Mouse (Mus musculus): ENCODE measurements at regions not wholly inside any gene's neighbourhood (a gene's known extent, or its start where the extent isn't known, plus 50 kb on each side); places are given as distances from the start of the nearest gene placed in this dataset.

DNA sequence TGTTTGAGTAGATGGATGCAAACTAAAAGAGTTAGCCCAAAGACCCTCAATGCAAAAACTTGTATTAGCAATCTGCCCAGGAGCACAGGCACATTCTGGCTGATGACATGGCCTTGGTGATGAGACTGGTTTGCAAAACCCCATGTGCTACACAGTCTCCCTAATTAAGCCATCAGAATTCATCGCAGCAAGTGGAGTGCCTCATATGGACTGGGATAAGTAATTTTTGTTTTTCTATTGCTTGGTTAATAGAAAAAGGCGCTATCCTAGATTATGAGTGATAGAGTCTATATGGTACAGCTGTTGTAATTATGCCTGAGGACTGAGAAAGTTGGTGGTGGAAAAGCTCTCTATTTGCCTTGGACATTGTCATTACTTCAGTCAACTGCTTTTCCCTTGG lies 155.2 kb upstream of the Robo1 start:
- ATAC-seq: no peak
- no peaks in the 10 kb centered on the region for H3K4me1 ChIP-seq (ENCODE audit: control insufficient read depth, insufficient read depth, low read length)
- no peak for DNase-seq (ENCODE audit: low spot score)
- H3K9me3 ChIP-seq (replicated peaks; ENCODE audit: control insufficient read depth, low read length): no peaks in the 10 kb centered on the region
- 84% methylated on average over 2 of the region's 2 CpGs for WGBS
- no peak overlapping the region for H3K9ac ChIP-seq (ENCODE audit: low read length)
- no peak overlapping the region for H3K27ac ChIP-seq (ENCODE audit: low read depth, low read length)
- no peak overlapping the region for H3K4me3 ChIP-seq (ENCODE audit: low read depth, low read length)
- H3K4me2 ChIP-seq (ENCODE audit: low read length): no peak overlapping the region
- H3K27me3 ChIP-seq (replicated peaks; ENCODE audit: control insufficient read depth, insufficient read depth, low read length): no peaks in the 10 kb centered on the region
- H3K36me3 ChIP-seq (ENCODE audit: control insufficient read depth, insufficient read depth, low read length): no peaks in the 10 kb centered on the region

DNA sequence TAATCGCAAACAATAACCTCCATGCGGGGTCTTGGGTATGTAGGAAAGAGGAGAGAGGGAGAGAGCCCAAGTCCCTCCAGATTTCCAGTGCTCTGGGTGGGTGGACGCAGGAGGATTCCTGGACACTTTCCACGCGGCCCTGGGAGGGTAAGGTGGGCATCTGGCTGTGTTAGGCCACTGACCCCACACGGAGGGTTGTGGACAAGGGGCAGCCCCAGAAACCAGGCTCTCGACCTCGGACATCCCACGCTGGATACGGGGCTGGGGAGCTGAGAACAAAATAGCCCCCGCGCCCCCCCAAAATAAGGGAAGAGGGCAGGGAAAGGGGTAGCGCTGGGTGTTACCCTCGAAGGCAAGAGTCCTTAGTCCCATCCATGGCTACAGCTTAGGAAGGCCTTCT lies 150.2 kb upstream of the Robo1 start:
- Histone ChIP-seq H3K9me3 (replicated peaks; ENCODE audit: control insufficient read depth, low read length) (no peaks in the 10 kb centered on the region), H3K4me2 (ENCODE audit: low read length) (no peak overlapping the region), H3K4me3 (ENCODE audit: low read depth, low read length) (no peak overlapping the region), H3K27me3 (replicated peaks; ENCODE audit: control insufficient read depth, insufficient read depth, low read length) (no peaks in the 10 kb centered on the region), H3K27ac (ENCODE audit: low read depth, low read length) (no peak overlapping the region), H3K9ac (ENCODE audit: low read length) (no peak overlapping the region), H3K36me3 (ENCODE audit: control insufficient read depth, insufficient read depth, low read length) (no peaks in the 10 kb centered on the region), H3K4me1 (ENCODE audit: control insufficient read depth, insufficient read depth, low read length) (no peaks in the 10 kb centered on the region)
- no peak for DNase-seq (ENCODE audit: low spot score)
- WGBS: 93% methylated on average over 14 of the region's 14 CpGs
- ATAC-seq: no peak

DNA sequence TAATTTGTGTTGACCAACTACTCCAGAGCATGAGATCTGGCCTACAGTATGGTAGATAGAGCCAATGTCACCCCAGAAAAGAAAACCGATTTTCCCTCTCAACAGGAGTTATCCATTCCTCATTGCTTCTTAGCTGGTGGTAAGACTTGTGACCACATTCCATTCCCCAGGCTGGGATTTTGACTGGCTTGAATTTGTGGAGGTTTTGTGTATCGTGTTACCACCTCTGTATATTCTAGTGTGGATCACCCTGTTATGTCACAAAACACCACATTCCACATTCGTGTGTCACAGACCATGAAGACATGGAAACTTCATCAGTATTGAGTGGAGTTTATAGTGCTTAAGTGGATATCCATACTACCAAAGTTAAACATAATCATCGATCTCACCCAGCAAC lies 148.7 kb upstream of the Robo1 start:
- no peak overlapping the region for H3K4me2 ChIP-seq (ENCODE audit: low read length)
- ATAC-seq: no peak

DNA sequence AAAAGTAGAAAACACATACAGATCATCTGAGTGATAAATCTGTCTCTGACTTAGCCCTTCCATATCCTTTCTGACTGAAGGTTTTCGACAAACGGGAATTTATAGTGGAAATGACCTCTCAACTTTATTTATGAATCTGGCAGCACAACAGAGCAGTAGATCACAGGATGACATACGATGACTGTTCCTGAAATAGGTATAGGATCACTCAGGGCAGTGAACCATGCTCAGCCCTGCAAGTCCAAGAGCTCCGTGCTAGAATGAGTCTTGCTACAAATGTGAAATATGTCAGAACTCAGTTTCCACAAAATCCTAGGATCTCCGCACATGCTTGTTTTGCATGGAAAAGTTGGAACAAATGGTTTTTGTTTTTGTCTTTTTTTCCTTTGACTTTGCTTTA lies 132.4 kb upstream of the Robo1 start:
- Histone ChIP-seq H3K36me3 (ENCODE audit: control insufficient read depth, insufficient read depth, low read length) (no peaks in the 10 kb centered on the region), H3K4me1 (ENCODE audit: control insufficient read depth, insufficient read depth, low read length) (no peaks in the 10 kb centered on the region), H3K4me3 (ENCODE audit: low read depth, low read length) (no peak overlapping the region), H3K27me3 (replicated peaks; ENCODE audit: control insufficient read depth, insufficient read depth, low read length) (no peaks in the 10 kb centered on the region), H3K9me3 (replicated peaks; ENCODE audit: control insufficient read depth, low read length) (no peaks in the 10 kb centered on the region), H3K27ac (ENCODE audit: low read depth, low read length) (no peak overlapping the region), H3K4me2 (ENCODE audit: low read length) (no peak overlapping the region), H3K9ac (ENCODE audit: low read length) (no peak overlapping the region)
- DNase-seq (ENCODE audit: low spot score) (no peak), ATAC-seq (no peak)
- 94% methylated on average over 5 of the region's 5 CpGs for WGBS

More for the DNA sequence above, 148.7 kb upstream of the Robo1 start:
- H3K36me3 ChIP-seq (ENCODE audit: control insufficient read depth, insufficient read depth, low read length): no peaks in the 10 kb centered on the region
- no peak overlapping the region for H3K4me3 ChIP-seq (ENCODE audit: low read depth, low read length)
- no peak overlapping the region for H3K9ac ChIP-seq (ENCODE audit: low read length)
- H3K27ac ChIP-seq (ENCODE audit: low read depth, low read length): no peak overlapping the region
- no peaks in the 10 kb centered on the region for H3K9me3 ChIP-seq (replicated peaks; ENCODE audit: control insufficient read depth, low read length)
- WGBS: 87% methylated on average over 4 of the region's 4 CpGs
- no peaks in the 10 kb centered on the region for H3K4me1 ChIP-seq (ENCODE audit: control insufficient read depth, insufficient read depth, low read length)
- no peaks in the 10 kb centered on the region for H3K27me3 ChIP-seq (replicated peaks; ENCODE audit: control insufficient read depth, insufficient read depth, low read length)
- no peak for DNase-seq (ENCODE audit: low spot score)

DNA sequence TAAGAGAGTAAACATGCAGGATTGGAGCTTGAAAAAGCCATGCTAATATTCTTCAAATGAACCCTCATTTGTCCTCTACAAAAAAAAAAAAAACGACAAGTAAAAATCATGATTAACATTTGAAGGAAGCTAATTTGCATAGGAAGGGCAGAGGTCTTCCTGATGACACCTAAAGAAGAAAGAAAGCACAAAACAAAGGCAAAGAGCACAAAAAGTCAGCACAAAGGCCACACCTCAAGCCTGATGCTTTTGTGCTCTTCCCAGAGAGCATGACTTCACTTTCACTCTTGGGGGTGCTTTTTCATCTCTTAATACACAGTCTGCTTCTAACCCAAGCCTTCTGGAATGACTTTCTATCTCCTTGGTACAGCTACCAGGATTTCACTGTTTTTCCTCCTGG lies 113.8 kb upstream of the Robo1 start:
- Histone ChIP-seq H3K27me3 (replicated peaks; ENCODE audit: control insufficient read depth, insufficient read depth, low read length) (no peaks in the 10 kb centered on the region), H3K4me1 (ENCODE audit: control insufficient read depth, insufficient read depth, low read length) (no peaks in the 10 kb centered on the region), H3K4me3 (ENCODE audit: low read depth, low read length) (no peak overlapping the region), H3K27ac (ENCODE audit: low read depth, low read length) (no peak overlapping the region), H3K36me3 (ENCODE audit: control insufficient read depth, insufficient read depth, low read length) (no peaks in the 10 kb centered on the region), H3K9ac (ENCODE audit: low read length) (no peak overlapping the region), H3K4me2 (ENCODE audit: low read length) (no peak overlapping the region), H3K9me3 (replicated peaks; ENCODE audit: control insufficient read depth, low read length) (no peaks in the 10 kb centered on the region)
- ATAC-seq: no peak
- WGBS: 0% methylated on average over 1 of the region's 1 CpGs
- no peak for DNase-seq (ENCODE audit: low spot score)

DNA sequence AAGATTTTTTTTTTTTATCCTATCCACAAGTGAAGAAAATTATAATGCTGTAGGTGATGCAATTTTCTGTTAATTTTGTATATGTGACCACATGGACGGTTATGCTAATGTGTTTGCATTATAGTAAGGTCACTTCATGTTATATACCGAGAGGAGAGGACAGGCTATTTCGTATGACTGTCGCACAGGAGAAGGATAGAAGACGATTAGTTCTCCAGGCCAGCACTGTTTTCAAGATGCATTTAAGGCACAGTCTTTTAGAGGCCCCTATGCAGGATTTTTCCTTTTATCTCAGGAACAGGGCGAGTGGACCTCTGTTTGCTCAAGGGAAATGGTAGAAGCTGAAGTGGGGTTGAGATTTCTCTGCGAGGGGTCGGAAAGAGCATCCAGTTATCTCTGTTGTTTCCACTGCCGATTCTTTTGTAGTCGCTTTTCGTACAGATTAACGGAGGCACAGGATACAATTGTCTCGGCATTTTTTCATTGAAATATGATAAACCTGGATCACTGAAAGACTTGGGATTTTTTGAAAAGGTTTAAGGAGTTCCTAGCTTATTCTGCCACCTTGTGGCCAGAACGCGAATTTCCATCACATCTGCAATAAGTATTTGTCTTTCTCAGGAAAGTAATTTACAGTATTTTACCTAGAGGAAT lies 92.6 kb upstream of the Robo1 start:
- DNase-seq (ENCODE audit: low spot score) (peak; percentile 91), ATAC-seq (peak; percentile 18; the same call in 1 of the 2 replicates)
- Histone ChIP-seq H3K4me1 (ENCODE audit: control insufficient read depth, insufficient read depth, low read length) (no peaks in the 10 kb centered on the region), H3K4me2 (ENCODE audit: low read length) (peak overlapping the region; percentile 38), H3K27ac (ENCODE audit: low read depth, low read length) (no peak overlapping the region), H3K27me3 (replicated peaks; ENCODE audit: control insufficient read depth, insufficient read depth, low read length) (no peaks in the 10 kb centered on the region), H3K4me3 (ENCODE audit: low read depth, low read length) (peak overlapping the region; percentile 12; the same call in 1 of the 2 replicates), H3K36me3 (ENCODE audit: control insufficient read depth, insufficient read depth, low read length) (no peaks in the 10 kb centered on the region), H3K9me3 (replicated peaks; ENCODE audit: control insufficient read depth, low read length) (no peaks in the 10 kb centered on the region), H3K9ac (ENCODE audit: low read length) (peak overlapping the region; percentile 43; the same call in 1 of the 2 replicates)
- WGBS: 43% methylated on average over 15 of the region's 15 CpGs

DNA sequence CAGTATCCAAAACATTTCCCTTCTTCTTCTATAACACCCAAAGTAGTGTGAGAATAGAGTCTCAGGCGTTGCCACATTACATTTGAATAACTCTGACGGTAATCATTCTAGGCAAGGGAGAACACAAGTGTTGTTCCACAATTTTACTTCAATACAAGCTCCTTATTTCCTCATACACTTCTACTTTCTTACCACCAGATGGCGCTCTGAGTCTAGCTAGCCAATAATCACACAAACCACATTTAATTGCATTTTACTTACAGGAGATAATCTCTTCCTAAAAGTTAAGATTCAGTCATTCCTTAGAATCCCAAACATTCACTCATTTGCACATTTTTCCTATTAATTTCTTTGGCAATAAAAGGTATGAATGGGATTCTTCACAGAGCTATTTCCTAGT lies 90.1 kb upstream of the Robo1 start:
- no peaks in the 10 kb centered on the region for H3K36me3 ChIP-seq (ENCODE audit: control insufficient read depth, insufficient read depth, low read length)
- no peak overlapping the region for H3K4me2 ChIP-seq (ENCODE audit: low read length)
- H3K9ac ChIP-seq (ENCODE audit: low read length): no peak overlapping the region
- no peaks in the 10 kb centered on the region for H3K4me1 ChIP-seq (ENCODE audit: control insufficient read depth, insufficient read depth, low read length)
- H3K27me3 ChIP-seq (replicated peaks; ENCODE audit: control insufficient read depth, insufficient read depth, low read length): no peaks in the 10 kb centered on the region
- WGBS: 5% methylated on average over 3 of the region's 3 CpGs
- ATAC-seq (0 out of 2 replicates have a peak, but pooled peaks have one; percentile 8), DNase-seq (ENCODE audit: low spot score) (peak; percentile 86)
- no peak overlapping the region for H3K27ac ChIP-seq (ENCODE audit: low read depth, low read length)
- no peak overlapping the region for H3K4me3 ChIP-seq (ENCODE audit: low read depth, low read length)
- no peaks in the 10 kb centered on the region for H3K9me3 ChIP-seq (replicated peaks; ENCODE audit: control insufficient read depth, low read length)

DNA sequence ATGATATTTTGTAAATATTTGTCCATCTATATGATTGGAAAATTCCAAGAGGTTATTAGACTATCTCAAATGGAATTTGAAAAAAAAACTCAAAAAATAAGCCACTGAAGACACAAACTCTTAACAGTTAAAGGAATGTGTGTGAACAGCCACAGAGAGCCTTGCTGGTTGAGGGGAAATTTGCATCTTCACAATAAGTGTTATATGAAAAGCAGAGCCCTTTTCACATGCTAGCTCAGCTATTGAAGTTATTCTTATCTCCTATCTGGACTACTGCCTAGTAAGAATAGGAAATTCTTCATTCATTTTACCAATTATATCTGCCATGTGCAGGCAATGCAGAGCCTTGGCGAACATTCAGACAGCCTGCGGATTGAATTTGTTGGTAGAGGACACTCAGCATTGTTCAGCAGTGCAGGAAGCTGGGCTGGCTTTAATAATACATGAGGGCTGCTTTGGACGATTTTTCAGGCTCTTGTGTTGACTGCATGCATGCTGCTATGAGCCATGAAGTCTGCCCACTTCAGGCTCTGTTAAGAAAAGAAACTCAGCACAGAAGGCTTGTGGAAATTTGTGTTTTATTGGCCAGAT lies 86.1 kb upstream of the Robo1 start:
- Histone ChIP-seq H3K27ac (ENCODE audit: low read depth, low read length) (peak overlapping the region; percentile 6; the same call in 1 of the 2 replicates), H3K4me2 (ENCODE audit: low read length) (no peak overlapping the region), H3K4me3 (ENCODE audit: low read depth, low read length) (no peak overlapping the region), H3K9me3 (replicated peaks; ENCODE audit: control insufficient read depth, low read length) (no peaks in the 10 kb centered on the region), H3K36me3 (ENCODE audit: control insufficient read depth, insufficient read depth, low read length) (no peaks in the 10 kb centered on the region), H3K27me3 (replicated peaks; ENCODE audit: control insufficient read depth, insufficient read depth, low read length) (no peaks in the 10 kb centered on the region), H3K4me1 (ENCODE audit: control insufficient read depth, insufficient read depth, low read length) (0 out of 2 replicates have a peak, but pooled peaks cover 2% of the 10 kb centered on the region), H3K9ac (ENCODE audit: low read length) (no peak overlapping the region)
- peak; percentile 88 for ATAC-seq
- peak; percentile 93 for DNase-seq (ENCODE audit: low spot score)
- 6% methylated on average over 3 of the region's 3 CpGs for WGBS

DNA sequence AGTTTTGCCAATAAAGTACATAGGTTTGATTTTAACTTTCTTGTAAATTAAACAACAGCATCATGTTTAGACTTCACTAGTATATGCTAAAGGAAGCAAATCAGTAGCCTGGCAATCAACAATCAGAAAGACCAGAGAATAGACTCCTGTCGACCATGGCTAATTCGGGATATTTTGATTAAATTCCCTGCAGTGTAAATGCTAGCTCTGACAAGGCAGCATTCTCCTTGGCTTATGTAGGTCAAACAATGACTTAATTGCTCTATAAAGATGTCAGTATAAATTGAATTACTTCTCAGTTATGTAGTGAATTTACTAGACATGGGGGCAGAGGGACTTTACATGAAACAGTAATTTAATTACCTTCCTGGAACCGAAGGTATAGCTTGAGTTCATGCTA lies 84.2 kb upstream of the Robo1 start:
- Histone ChIP-seq H3K27ac (ENCODE audit: low read depth, low read length) (no peak overlapping the region), H3K4me3 (ENCODE audit: low read depth, low read length) (no peak overlapping the region), H3K27me3 (replicated peaks; ENCODE audit: control insufficient read depth, insufficient read depth, low read length) (no peaks in the 10 kb centered on the region), H3K9ac (ENCODE audit: low read length) (no peak overlapping the region), H3K9me3 (replicated peaks; ENCODE audit: control insufficient read depth, low read length) (no peaks in the 10 kb centered on the region), H3K36me3 (ENCODE audit: control insufficient read depth, insufficient read depth, low read length) (no peaks in the 10 kb centered on the region), H3K4me2 (ENCODE audit: low read length) (no peak overlapping the region), H3K4me1 (ENCODE audit: control insufficient read depth, insufficient read depth, low read length) (0 out of 2 replicates have a peak, but pooled peaks cover 2% of the 10 kb centered on the region)
- WGBS: 13% methylated on average over 3 of the region's 3 CpGs
- DNase-seq (ENCODE audit: low spot score) (peak; percentile 34), ATAC-seq (peak; percentile 35)

Measured in forebrain, embryonic 14.5 days (tissue).